Mouse (Mus musculus): ENCODE measurements around the gene Gm20388.

- no peak for TF ChIP-seq CTCF (conservative IDR thresholded peaks at IDR 0.05; ENCODE audit: insufficient read depth, insufficient read length, low read depth, low read length)
- TF ChIP-seq POLR2A (IDR thresholded peaks at IDR 0.05; ENCODE audit: low read depth, low read length): no peak
Measured at GRCm38 (mm10) chr8:120550430-120550829, 639.8 kb downstream of the Gm20388 start.

Data from kidney, adult 2 months (tissue).